Mouse (Mus musculus): ENCODE measurements around the gene Nqo1.

GRCm38 (mm10) chr8:107381666-107382065, 21.3 kb downstream of the Nqo1 start:
- no peak for TF ChIP-seq CTCF (IDR thresholded peaks at IDR 0.05; ENCODE audit: extremely low read depth, insufficient read length, insufficient replicate concordance, low read depth, low read length)
- no peak for TF ChIP-seq POLR2A (IDR thresholded peaks at IDR 0.05; ENCODE audit: low read depth, low read length)
